Comparison of ENCODE assay signal across 8 mouse cellular contexts in genomic region chr11:115490441-115491355, GRCm38 (mm10). TPM values are rescaled to one million over a fixed set of nuclear protein-coding genes. Genes with fewer than 3 reads are reported as not detected.
A peak's percentile ranks its signal among the peaks of the same experiment; 100 is the strongest.
DNase-seq lines count a peak whose midpoint lies in the region; ATAC-seq and TF ChIP-seq lines count a peak whose summit lies in the region.

No protein-coding gene starts in this region.

- H3K4me3 ChIP-seq in liver, adult 2 months (ENCODE audit: insufficient read depth, low read depth, low read length) = peak overlapping the region; percentile 23; the same call in 1 of the 2 replicates
- peak overlapping the region; percentile 91 for H3K4me3 ChIP-seq in bone marrow, adult 2 months (replicated peaks; ENCODE audit: control insufficient read depth, low read depth, low read length)
- H3K4me3 ChIP-seq in heart, postnatal 0 days (ENCODE audit: low read depth, low read length) = peak overlapping the region; percentile 68
- peak overlapping the region; percentile 69 for H3K4me3 ChIP-seq in midbrain, embryonic 11.5 days (ENCODE audit: low read depth, low read length)

- H3K4me1 ChIP-seq in liver, adult 2 months (ENCODE audit: control insufficient read depth, insufficient read depth, low read length) = no peaks in the 10 kb centered on the region
- no peaks in the 10 kb centered on the region for H3K4me1 ChIP-seq in bone marrow, adult 2 months (ENCODE audit: control insufficient read depth, insufficient read depth, low read length)
- peaks cover 10% of the 10 kb centered on the region; the same call in 1 of the 2 replicates for H3K4me1 ChIP-seq in heart, postnatal 0 days (ENCODE audit: control insufficient read depth, insufficient read depth)
- peaks cover 7% of the 10 kb centered on the region for H3K4me1 ChIP-seq in midbrain, embryonic 11.5 days (ENCODE audit: control insufficient read depth, insufficient read depth, low read length)

- H3K27ac ChIP-seq in liver, adult 2 months (replicated peaks; ENCODE audit: insufficient read depth, low read depth, low read length) = no peak overlapping the region
- H3K27ac ChIP-seq in bone marrow, adult 2 months (ENCODE audit: control insufficient read depth, insufficient read depth, low read depth, low read length, poor library complexity) = peak overlapping the region; percentile 74; the same call in 1 of the 2 replicates
- no peak overlapping the region; the same call in 1 of the 2 replicates for H3K27ac ChIP-seq in heart, postnatal 0 days (ENCODE audit: low read depth)
- no peak overlapping the region for H3K27ac ChIP-seq in midbrain, embryonic 11.5 days (ENCODE audit: low read depth, low read length)

- no peak for TF ChIP-seq CTCF in liver, adult 2 months (IDR thresholded peaks at IDR 0.05; ENCODE audit: low read depth, low read length)
- no peak for TF ChIP-seq CTCF in bone marrow, adult 2 months (IDR thresholded peaks at IDR 0.05; ENCODE audit: control insufficient read depth, insufficient read depth, low read length)
- no peak for TF ChIP-seq CTCF in heart, postnatal 0 days (IDR thresholded peaks at IDR 0.05; ENCODE audit: low read depth)

- no peaks in the 10 kb centered on the region for H3K9me3 ChIP-seq in heart, postnatal 0 days (replicated peaks; ENCODE audit: control insufficient read depth, low read length)
- no peaks in the 10 kb centered on the region for H3K9me3 ChIP-seq in midbrain, embryonic 11.5 days (ENCODE audit: control insufficient read depth, low read length)

- no peak for DNase-seq in liver, adult 2 months (ENCODE audit: extremely low read depth, low read depth, low spot score)
- no peak for DNase-seq in liver
- DNase-seq in heart, postnatal 0 days (ENCODE audit: low spot score) = no peak
- DNase-seq in midbrain, embryonic 11.5 days (ENCODE audit: low spot score, missing footprints) = no peak
- no peak for DNase-seq in yolk sac, embryonic 10.5 days (ENCODE audit: low spot score)
- DNase-seq in thymus, postnatal 10 days (ENCODE audit: low spot score in 2 of 2) = no peak
- DNase-seq in right cerebral cortex, adult 18-20 months = no peak

- no peak for TF ChIP-seq POLR2A in liver, adult 2 months (IDR thresholded peaks at IDR 0.05; ENCODE audit: extremely low read depth, insufficient read depth, low read length)
- TF ChIP-seq POLR2A in bone marrow, adult 2 months (IDR thresholded peaks at IDR 0.05; ENCODE audit: borderline replicate concordance, control insufficient read depth, low read depth, low read length) = no peak

- peak overlapping the region; percentile 33; the same call in 1 of the 2 replicates for H3K9ac ChIP-seq in liver, adult 2 months (ENCODE audit: low read depth, low read length)
- peak overlapping the region; percentile 51; the same call in 1 of the 2 replicates for H3K9ac ChIP-seq in heart, postnatal 0 days (replicated peaks; ENCODE audit: low read depth, low read length)
- H3K9ac ChIP-seq in midbrain, embryonic 11.5 days (ENCODE audit: low read length) = peak overlapping the region; percentile 81

- 37% methylated on average over 25 of the region's 25 CpGs for WGBS in liver, adult 2 months
- 45% methylated on average over 25 of the region's 25 CpGs for WGBS in bone marrow, adult 2 months
- 28% methylated on average over 25 of the region's 25 CpGs for WGBS in heart, postnatal 0 days
- 27% methylated on average over 25 of the region's 25 CpGs for WGBS in midbrain, embryonic 11.5 days

- 0 out of 2 replicates have a peak, but pooled peaks have one; percentile 7 for ATAC-seq in heart, postnatal 0 days (ENCODE audit: insufficient read depth, low read depth)
- peak; percentile 61 for ATAC-seq in midbrain, embryonic 11.5 days (ENCODE audit: low FRiP score)

- H3K36me3 ChIP-seq in liver, adult 2 months (ENCODE audit: control insufficient read depth, insufficient read depth, low read length) = no peaks in the 10 kb centered on the region
- H3K36me3 ChIP-seq in heart, postnatal 0 days (replicated peaks; ENCODE audit: control insufficient read depth, insufficient read depth, low read length) = 0 out of 2 replicates have a peak, but pooled peaks cover 12% of the 10 kb centered on the region
- no peaks in the 10 kb centered on the region for H3K36me3 ChIP-seq in midbrain, embryonic 11.5 days (ENCODE audit: control insufficient read depth, insufficient read depth, low read length)

- H3K4me2 ChIP-seq in heart, postnatal 0 days (ENCODE audit: low read depth, low read length) = peak overlapping the region; percentile 73
- peak overlapping the region; percentile 84 for H3K4me2 ChIP-seq in midbrain, embryonic 11.5 days

- H3K27me3 ChIP-seq in liver, adult 2 months (ENCODE audit: control insufficient read depth, insufficient read depth, low read length) = no peaks in the 10 kb centered on the region
- no peaks in the 10 kb centered on the region for H3K27me3 ChIP-seq in heart, postnatal 0 days (ENCODE audit: control insufficient read depth, insufficient read depth, low read length)
- no peaks in the 10 kb centered on the region for H3K27me3 ChIP-seq in midbrain, embryonic 11.5 days (ENCODE audit: control insufficient read depth, insufficient read depth, low read length)

- no peaks in the 10 kb centered on the region for H3K79me2 ChIP-seq in liver, adult 2 months (ENCODE audit: control insufficient read depth, insufficient read depth, low read length)

- TF ChIP-seq EP300 in heart, postnatal 0 days (IDR thresholded peaks at IDR 0.05; ENCODE audit: low read depth) = no peak

RNA-seq across cellular contexts. Expression of gene Nt5c, which starts 1.0 kb away (rescaled TPM):
- 39.2 and 39.5 TPM in 2 replicates for total RNA-seq in liver, adult 2 months (2014; rRNA removed)
- 29.6 and 32.6 TPM in 2 replicates for polyA plus RNA-seq in liver, adult 2 months (2012; rRNA removed)
- 47.5 and 56.4 TPM in 2 replicates for polyA plus RNA-seq in bone marrow, adult 2 months (2011; ENCODE audit: insufficient read depth, insufficient read length, low replicate concordance, missing spikeins)
- total RNA-seq in heart, postnatal 0 days (2014; rRNA removed; ENCODE audit: low replicate concordance) = 24.5 and 28.0 TPM in 2 replicates
- 49.8 and 53.7 TPM in 2 replicates for polyA plus RNA-seq in heart, postnatal 0 days (2015; fragmentation: Nextera tagmentation; extraction: Ambion mirVana)
- 68.3 and 69.8 TPM in 2 replicates for polyA plus RNA-seq in midbrain, embryonic 11.5 days (2014; fragmentation: Nextera tagmentation; extraction: Ambion mirVana)

RNA-seq across cellular contexts. Expression of gene Armc7, which starts 15.2 kb away (rescaled TPM):
- total RNA-seq in liver, adult 2 months (2014; rRNA removed) = 1.6 and 1.7 TPM in 2 replicates
- 3.2 and 4.0 TPM in 2 replicates for polyA plus RNA-seq in liver, adult 2 months (2012; rRNA removed)
- 4.4 and 18.7 TPM in 2 replicates for polyA plus RNA-seq in bone marrow, adult 2 months (2011; ENCODE audit: insufficient read depth, insufficient read length, low replicate concordance, missing spikeins)
- total RNA-seq in heart, postnatal 0 days (2014; rRNA removed; ENCODE audit: low replicate concordance) = 1.8 and 8.7 TPM in 2 replicates
- polyA plus RNA-seq in heart, postnatal 0 days (2015; fragmentation: Nextera tagmentation; extraction: Ambion mirVana) = 3.3 TPM in 2 replicates
- polyA plus RNA-seq in midbrain, embryonic 11.5 days (2014; fragmentation: Nextera tagmentation; extraction: Ambion mirVana) = 7.7 and 7.8 TPM in 2 replicates

RNA-seq across cellular contexts. Expression of gene Jpt1, which starts 23.5 kb away (rescaled TPM):
- total RNA-seq in liver, adult 2 months (2014; rRNA removed) = 14.1 and 17.2 TPM in 2 replicates
- polyA plus RNA-seq in liver, adult 2 months (2012; rRNA removed) = 25.1 and 28.4 TPM in 2 replicates
- 106 and 149 TPM in 2 replicates for polyA plus RNA-seq in bone marrow, adult 2 months (2011; ENCODE audit: insufficient read depth, insufficient read length, low replicate concordance, missing spikeins)
- 433 and 473 TPM in 2 replicates for total RNA-seq in heart, postnatal 0 days (2014; rRNA removed; ENCODE audit: low replicate concordance)
- 496 and 503 TPM in 2 replicates for polyA plus RNA-seq in heart, postnatal 0 days (2015; fragmentation: Nextera tagmentation; extraction: Ambion mirVana)
- 954 and 958 TPM in 2 replicates for polyA plus RNA-seq in midbrain, embryonic 11.5 days (2014; fragmentation: Nextera tagmentation; extraction: Ambion mirVana)

RNA-seq across cellular contexts. Expression of gene Slc16a5, which starts 28.4 kb away (rescaled TPM):
- total RNA-seq in liver, adult 2 months (2014; rRNA removed) = 23.0 and 36.3 TPM in 2 replicates
- polyA plus RNA-seq in liver, adult 2 months (2012; rRNA removed) = 49.1 and 101 TPM in 2 replicates
- polyA plus RNA-seq in bone marrow, adult 2 months (2011; ENCODE audit: insufficient read depth, insufficient read length, low replicate concordance, missing spikeins) = 1.8 TPM in 1 of 2 replicates, not detected in the other
- total RNA-seq in heart, postnatal 0 days (2014; rRNA removed; ENCODE audit: low replicate concordance) = 0.99 and 3.8 TPM in 2 replicates
- 0.11 and 0.15 TPM in 2 replicates for polyA plus RNA-seq in heart, postnatal 0 days (2015; fragmentation: Nextera tagmentation; extraction: Ambion mirVana)
- 0.14 TPM in 1 of 2 replicates, not detected in the other for polyA plus RNA-seq in midbrain, embryonic 11.5 days (2014; fragmentation: Nextera tagmentation; extraction: Ambion mirVana)

RNA-seq across cellular contexts. Expression of gene Sumo2, which starts 45.4 kb away (rescaled TPM):
- total RNA-seq in liver, adult 2 months (2014; rRNA removed) = 106 and 107 TPM in 2 replicates
- polyA plus RNA-seq in liver, adult 2 months (2012; rRNA removed) = 24.0 and 27.2 TPM in 2 replicates
- polyA plus RNA-seq in bone marrow, adult 2 months (2011; ENCODE audit: insufficient read depth, insufficient read length, low replicate concordance, missing spikeins) = 188 and 202 TPM in 2 replicates
- 320 and 327 TPM in 2 replicates for total RNA-seq in heart, postnatal 0 days (2014; rRNA removed; ENCODE audit: low replicate concordance)
- 549 and 562 TPM in 2 replicates for polyA plus RNA-seq in heart, postnatal 0 days (2015; fragmentation: Nextera tagmentation; extraction: Ambion mirVana)
- polyA plus RNA-seq in midbrain, embryonic 11.5 days (2014; fragmentation: Nextera tagmentation; extraction: Ambion mirVana) = 1,615 and 1,739 TPM in 2 replicates

Comparison
In these comparisons a context has a peak if more than half of its experiments do, and no peak if none do; other contexts are left out.
1. H3K4me3 ChIP-seq: peak in every context shown above with its lines; median percentile 91 in bone marrow, adult 2 months; 69 in midbrain, embryonic 11.5 days; 68 in heart, postnatal 0 days; 23 in liver, adult 2 months.